Mouse (Mus musculus) B cell, adult 2 months (primary cell): ENCODE measurements around the gene C2cd5.

Source experiments
- DNase-seq, 2 experiments: peaks; one replicate each; pipeline ENCODE4 v3.0.0; 2022

Gene C2cd5

GRCm38 (mm10) chr6:142977221-142977620 lies 122.7 kb downstream of the C2cd5 start:
- DNase-seq, result no peak

GRCm38 (mm10) chr6:142973289-142973688 lies 126.7 kb downstream of the C2cd5 start:
- no peak for DNase-seq

GRCm38 (mm10) chr6:142972205-142972604 lies 127.7 kb downstream of the C2cd5 start:
- DNase-seq, result no peak

GRCm38 (mm10) chr6:142967407-142967806 lies 132.5 kb downstream of the C2cd5 start:
- no peak for DNase-seq

DNA sequence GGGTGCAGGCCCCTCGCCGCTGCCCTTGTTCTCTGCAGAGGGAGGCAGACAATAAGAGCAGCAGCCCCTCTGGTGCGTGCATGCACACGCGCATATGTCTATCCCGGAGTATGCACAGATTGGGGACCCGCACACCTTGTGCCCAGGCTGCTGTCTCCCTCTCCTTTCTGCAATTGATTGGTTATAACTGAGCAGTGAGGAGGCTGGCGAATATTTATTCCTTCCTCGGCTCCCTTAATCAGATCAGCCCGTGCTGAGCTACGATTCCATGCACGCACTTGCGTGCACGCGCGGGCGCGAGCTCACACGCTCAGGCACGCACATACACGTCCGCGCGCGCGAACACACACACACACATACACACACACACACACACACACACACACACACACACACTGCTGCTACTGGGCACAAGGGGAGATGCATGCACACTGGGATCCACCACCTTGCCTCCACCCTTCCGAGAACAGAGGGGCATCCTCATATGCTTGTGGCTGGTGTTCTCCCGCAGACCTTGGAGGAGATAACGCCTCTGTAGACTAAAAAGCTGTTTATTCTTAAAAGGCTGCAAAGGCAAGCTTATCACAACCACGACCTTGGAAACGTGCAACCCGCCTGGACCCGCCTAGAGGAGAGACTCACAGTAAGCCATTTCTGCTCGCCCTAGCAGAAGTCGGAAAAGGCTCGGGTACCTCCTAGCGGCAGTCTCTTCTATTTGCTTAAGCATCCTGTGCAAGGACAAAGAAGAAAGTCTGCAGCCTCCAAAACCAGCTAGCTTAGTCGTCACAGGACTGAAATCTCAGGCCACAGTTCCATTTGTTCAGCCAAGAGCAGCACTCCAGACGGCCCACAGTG lies 135.2 kb downstream of the C2cd5 start:
- peak; percentile 16 to 17 for DNase-seq

DNA sequence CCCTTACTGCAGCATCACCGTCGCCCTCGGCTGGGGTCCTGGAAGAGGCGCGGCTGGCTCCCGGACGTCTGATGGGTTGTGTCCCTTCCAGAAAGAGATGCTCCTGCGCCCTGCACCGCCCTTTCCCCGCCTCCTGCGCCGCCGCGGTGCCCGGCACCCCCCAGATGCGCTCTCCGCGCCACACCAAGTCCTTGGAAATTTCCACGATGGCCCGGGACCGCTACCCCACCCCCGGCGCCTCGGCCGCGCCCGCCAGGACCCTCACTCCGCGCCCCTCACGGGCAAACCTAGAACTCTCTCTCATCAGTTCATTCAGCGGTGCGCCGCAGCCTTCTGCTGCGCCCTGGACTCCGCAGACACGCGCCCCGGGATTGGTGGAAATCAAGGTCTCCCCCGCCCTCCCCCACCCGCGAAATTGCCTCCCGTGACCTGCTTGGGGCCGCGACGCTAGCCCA lies 135.8 kb downstream of the C2cd5 start, which contains the start of gene St8sia1:
Gene St8sia1 (minus strand): TSS at position 377 of the 455 bp plus-strand sequence.
- DNase-seq, result no peak

DNA sequence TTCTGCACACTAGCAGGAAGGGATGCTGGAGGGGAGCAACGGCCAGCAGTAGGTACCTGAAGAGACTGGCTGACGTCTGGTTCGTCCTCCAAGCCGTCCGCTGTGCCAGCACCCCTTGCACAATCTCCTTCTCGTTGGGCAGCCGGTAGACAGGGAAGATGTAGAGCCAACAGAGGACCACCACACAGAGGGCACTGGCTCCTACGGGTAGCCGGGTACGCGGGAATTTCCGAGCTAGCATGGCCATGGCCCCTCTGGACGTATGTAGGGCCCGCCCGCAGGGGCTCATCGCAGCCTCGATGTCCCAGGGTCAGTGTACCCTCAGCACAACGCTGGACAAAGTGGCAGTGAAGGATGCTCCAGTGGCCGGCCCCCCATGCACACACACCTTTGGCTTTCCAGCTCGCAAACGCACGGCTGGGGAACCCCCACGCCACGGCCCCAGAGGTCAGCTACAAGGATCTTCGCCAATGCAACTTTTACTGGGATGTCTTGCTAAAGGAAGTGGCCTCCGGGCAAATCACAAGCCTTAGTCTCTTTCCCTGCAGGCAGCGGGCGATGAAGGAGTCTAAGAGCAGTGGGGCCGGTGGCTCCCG lies 136.4 kb downstream of the C2cd5 start:
- DNase-seq, result no peak

- DNase-seq, result no peak
Observed at GRCm38 (mm10) chr6:142962881-142963280, 137.1 kb downstream of the C2cd5 start.

GRCm38 (mm10) chr6:142962476-142962875 lies 137.5 kb downstream of the C2cd5 start:
- no peak for DNase-seq

- no peak for DNase-seq
Observed at GRCm38 (mm10) chr6:142961721-142962455, 138.1 kb downstream of the C2cd5 start.
